Mouse (Mus musculus) embryonic stem cell, embryonic (primary cell): ENCODE results near the gene Gck.

ENCODE experiments used
- CTCF ChIA-PET, 4 experiments: fragments of 300-600 bp in 2 of 4; fragments of 350-600 bp in 2 of 4; sonication (Branson Sonifier 250); formaldehyde crosslinking; loops; one replicate each; lab custom pipeline; 2022; ENCODE audit warnings: inconsistent platforms in 2 of 4; lab: Charles Lee
- POLR2A ChIA-PET, 4 experiments: fragments of 300-600 bp in 2 of 4; fragments of 350-600 bp in 2 of 4; sonication (Branson Sonifier 250); formaldehyde crosslinking; loops; one replicate each; lab custom pipeline; 2022; ENCODE audit warnings: antibody characterized with exemption in 4 of 4, inconsistent platforms in 1 of 4; lab: Charles Lee

Gck gene

GRCm38 (mm10) chr11:5931947-5932346, 17.9 kb downstream of the Gck start:
- POLR2A ChIA-PET, result interaction anchor here in 1 of 4 experiments (0.6 to 1.0 kb wide), 2 partner anchors 10 to 41 kb away, joined by 3 read pairs; no protein-coding TSS in a partner anchor

GRCm38 (mm10) chr11:5930578-5930977, 19.3 kb downstream of the Gck start:
- ChIA-PET CTCF (no interaction called here), POLR2A (no interaction called here)

More at GRCm38 (mm10) chr11:5931947-5932346, 17.9 kb downstream of the Gck start:
- CTCF ChIA-PET, result interaction anchor here in 2 of 4 experiments (0.9 to 1.5 kb wide), 6 partner anchors 10 to 776 kb away, joined by 3 to 5 read pairs (median 4); partner anchors contain the start of gene Ykt6 (in 1 of the 2)

GRCm38 (mm10) chr11:5926696-5927220, 23.1 kb downstream of the Gck start:
- POLR2A ChIA-PET, result interaction anchor here in 1 of 4 experiments (0.7 kb wide), 1 partner anchor 36 kb away, joined by 4 read pairs; no protein-coding TSS in a partner anchor
- CTCF ChIA-PET, result no interaction called here

- POLR2A ChIA-PET, result interaction anchor here in 2 of 4 experiments (0.7 to 1.3 kb wide), 3 partner anchors 18 to 56 kb away, joined by 3 to 5 read pairs (median 3); partner anchors contain the start of gene Gck (in 1 of the 2)
- CTCF ChIA-PET, result no interaction called here
Observed at GRCm38 (mm10) chr11:5924699-5925098, 25.2 kb downstream of the Gck start.

GRCm38 (mm10) chr11:5920323-5920960, 29.4 kb downstream of the Gck start:
- CTCF ChIA-PET, result interaction anchor here in 2 of 4 experiments (1.4 to 1.7 kb wide), 2 partner anchors 34 kb away, joined by 4 read pairs; no protein-coding TSS in a partner anchor
- POLR2A ChIA-PET, result interaction anchor here in 2 of 4 experiments (0.6 to 1.5 kb wide), 4 partner anchors 11 to 353 kb away, joined by 3 to 4 read pairs (median 3); no protein-coding TSS in a partner anchor

DNA sequence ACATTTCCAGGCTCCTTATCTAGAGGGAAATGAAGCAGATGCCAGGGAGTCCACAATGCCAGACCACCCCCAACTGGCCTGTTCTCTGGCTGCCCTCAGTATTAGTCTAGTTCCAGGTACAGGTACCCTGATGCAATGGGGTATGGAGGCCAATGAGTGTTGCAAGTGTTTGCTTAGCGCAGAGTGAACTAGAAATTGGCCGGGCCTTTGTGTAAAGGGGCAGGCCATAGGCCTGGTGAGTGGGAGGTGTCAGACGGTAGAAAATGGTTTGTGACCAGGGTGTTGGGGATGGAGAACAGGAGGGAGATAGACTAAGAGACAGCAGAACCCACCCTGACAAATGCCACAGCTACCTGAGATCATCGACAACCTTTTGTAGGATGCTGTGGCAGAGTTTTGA, 30.3 kb downstream of the Gck start:
- ChIA-PET CTCF (interaction anchor here in 2 of 4 experiments (1.4 to 1.7 kb wide), 2 partner anchors 33 kb away, joined by 4 read pairs; no protein-coding TSS in a partner anchor), POLR2A (interaction anchor here in 1 of 4 experiments (0.5 kb wide), 1 partner anchor 81 kb away, joined by 5 read pairs; no protein-coding TSS in a partner anchor)

GRCm38 (mm10) chr11:5918111-5918510, 31.8 kb downstream of the Gck start:
- ChIA-PET CTCF (interaction anchor here in 1 of 4 experiments (0.5 to 0.8 kb wide), 2 partner anchors 26 to 32 kb away, joined by 3 read pairs; no protein-coding TSS in a partner anchor), POLR2A (interaction anchor here in 1 of 4 experiments (1.2 to 1.6 kb wide), 2 partner anchors 25 to 78 kb away, joined by 5 read pairs; no protein-coding TSS in a partner anchor)

DNA sequence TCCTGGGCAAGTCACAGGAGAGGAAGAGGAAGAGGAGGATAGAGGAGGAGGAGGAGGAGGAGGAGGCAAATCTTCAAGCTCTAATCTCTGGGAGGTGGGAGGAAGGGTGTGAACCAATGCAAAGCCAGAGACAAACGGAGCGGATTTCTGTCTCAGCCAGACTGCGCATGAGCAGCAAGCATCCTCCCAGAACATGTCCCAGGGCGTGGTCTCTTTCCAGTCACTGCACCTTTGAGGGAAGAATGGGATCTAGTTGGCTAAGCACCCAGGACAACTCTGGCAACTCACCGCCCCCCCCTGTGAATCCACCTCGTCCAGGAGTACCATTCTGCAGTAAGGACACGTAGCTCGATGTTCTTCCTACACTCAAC, 33.7 kb downstream of the Gck start:
- POLR2A ChIA-PET, result interaction anchor here in 3 of 4 experiments (0.7 to 1.6 kb wide), 5 partner anchors 9 to 338 kb away, joined by 3 to 4 read pairs (median 3); no protein-coding TSS in a partner anchor
- CTCF ChIA-PET, result interaction anchor here in 3 of 4 experiments (0.6 to 2.4 kb wide), 7 partner anchors 10 to 442 kb away, joined by 3 to 12 read pairs (median 3); no protein-coding TSS in a partner anchor

DNA sequence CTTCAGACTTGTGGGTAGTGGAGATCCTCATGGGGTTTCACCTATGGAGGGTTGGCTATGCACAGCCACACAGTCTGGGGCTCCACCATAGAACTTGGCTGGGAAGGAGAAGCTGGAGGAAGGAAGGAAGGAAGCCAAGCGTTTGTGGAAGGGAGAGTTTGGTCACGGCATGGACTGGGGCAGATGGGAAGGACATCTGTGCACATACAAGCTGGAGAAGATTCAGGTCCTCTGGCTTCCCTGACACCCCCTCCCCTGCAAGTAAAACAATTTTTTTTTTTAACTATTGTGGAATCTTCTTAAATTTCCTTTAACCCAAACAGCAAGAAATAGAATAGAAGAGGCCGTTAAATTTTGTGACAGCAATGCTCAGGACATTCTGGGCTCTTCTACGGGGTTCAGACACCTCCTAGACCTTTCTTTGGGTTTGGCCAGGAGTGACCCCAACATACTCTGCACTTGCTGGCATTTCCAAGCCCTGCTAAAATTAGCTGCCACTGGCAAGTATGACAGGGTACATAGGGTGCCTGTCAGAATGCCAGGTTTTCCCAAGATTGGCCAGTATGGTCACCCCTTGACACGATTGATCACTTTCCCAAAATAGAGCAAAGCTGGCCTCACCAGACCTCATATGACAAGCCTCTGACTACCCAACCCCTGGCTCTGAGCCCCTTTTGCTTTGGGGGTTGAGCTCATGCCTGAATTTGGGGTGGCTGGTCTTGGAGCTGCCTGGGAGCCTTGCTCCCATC, 34.3 kb downstream of the Gck start:
- CTCF ChIA-PET, result interaction anchor here (0.6 to 2.4 kb wide), 9 partner anchors 9 to 1053 kb away, joined by 3 to 14 read pairs (median 5); no protein-coding TSS in a partner anchor
- POLR2A ChIA-PET, result interaction anchor here in 3 of 4 experiments (0.7 to 1.6 kb wide), 5 partner anchors 13 to 338 kb away, joined by 3 to 4 read pairs (median 3); no protein-coding TSS in a partner anchor

DNA sequence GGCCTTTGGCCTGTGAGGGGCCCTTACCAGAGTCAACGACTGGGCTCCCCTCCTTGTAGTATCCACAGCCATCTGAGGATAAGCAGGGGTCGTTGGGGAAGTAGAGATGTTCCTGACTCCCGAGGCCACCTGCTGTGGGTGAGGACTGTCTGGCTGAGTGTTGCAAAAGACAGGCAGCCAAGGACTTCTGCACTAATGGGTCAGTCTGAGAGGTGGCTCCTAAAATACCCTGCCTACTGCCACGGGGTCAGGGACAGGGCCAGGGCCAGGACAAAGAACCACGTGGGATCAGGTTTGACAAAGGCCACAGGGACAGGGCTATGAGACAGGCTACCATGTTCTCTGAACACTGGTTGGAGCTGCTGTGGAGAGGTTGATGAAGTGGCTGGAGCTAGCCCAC, 34.9 kb downstream of the Gck start:
- ChIA-PET CTCF (interaction anchor here in 3 of 4 experiments (0.6 to 2.4 kb wide), 4 partner anchors 29 to 1053 kb away, joined by 4 to 14 read pairs (median 8); no protein-coding TSS in a partner anchor), POLR2A (interaction anchor here in 2 of 4 experiments (0.8 to 1.1 kb wide), 2 partner anchors 12 to 35 kb away, joined by 3 read pairs; no protein-coding TSS in a partner anchor)

DNA sequence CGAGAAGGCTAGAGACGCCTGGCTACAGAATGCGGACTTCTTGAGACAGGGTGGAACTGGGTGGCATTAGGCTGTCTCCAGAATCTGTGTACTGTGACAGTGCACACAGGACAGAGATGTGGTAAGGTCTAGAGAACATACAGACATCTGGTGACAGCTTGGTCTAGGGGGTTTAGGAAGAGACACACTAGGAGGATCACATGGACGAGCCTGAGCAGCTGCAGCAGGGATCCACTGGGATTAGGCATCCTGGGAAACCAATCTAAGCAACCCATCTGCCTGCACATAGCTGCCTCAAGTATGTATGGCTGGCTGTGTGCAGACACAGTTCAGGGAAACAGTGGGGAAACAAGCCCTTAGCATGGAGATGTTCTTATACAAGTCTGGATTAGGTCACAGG, 35.9 kb downstream of the Gck start:
- CTCF ChIA-PET, result interaction anchor here (0.6 to 2.5 kb wide), 10 partner anchors 16 to 111 kb away, joined by 3 to 15 read pairs (median 8); no protein-coding TSS in a partner anchor

DNA sequence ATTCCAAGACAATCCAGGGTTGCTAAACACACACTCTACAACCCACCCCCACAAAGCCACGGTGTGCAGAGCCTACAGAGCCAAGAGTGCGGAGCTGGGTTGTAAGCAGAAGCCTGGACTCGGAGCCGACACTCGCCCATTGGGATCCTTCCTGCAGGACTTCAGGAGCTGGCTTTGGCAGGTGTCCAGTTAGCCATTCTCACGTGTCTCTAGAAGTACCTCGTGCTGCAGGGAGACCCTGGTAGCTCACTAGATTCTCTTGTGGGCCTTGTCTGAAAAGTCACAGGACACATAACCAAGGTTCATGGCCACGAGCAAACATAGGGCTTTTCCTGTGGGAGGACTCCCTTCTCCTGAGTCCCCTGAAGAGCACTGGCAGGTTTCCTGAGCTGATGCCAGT, 36.6 kb downstream of the Gck start:
- ChIA-PET CTCF (interaction anchor here (0.6 to 2.5 kb wide), 24 partner anchors 10 to 275 kb away, joined by 3 to 15 read pairs (median 3); no protein-coding TSS in a partner anchor), POLR2A (interaction anchor here in 2 of 4 experiments (0.5 to 1.6 kb wide), 4 partner anchors 14 to 436 kb away, joined by 3 to 4 read pairs (median 4); no protein-coding TSS in a partner anchor)

More for the DNA sequence above, 35.9 kb downstream of the Gck start:
- POLR2A ChIA-PET, result interaction anchor here in 2 of 4 experiments (0.6 to 1.6 kb wide), 2 partner anchors 16 to 19 kb away, joined by 4 read pairs; no protein-coding TSS in a partner anchor

GRCm38 (mm10) chr11:5912635-5913034, 37.2 kb downstream of the Gck start:
- ChIA-PET CTCF (interaction anchor here (0.6 to 2.5 kb wide), 25 partner anchors 10 to 275 kb away, joined by 3 to 15 read pairs (median 3); no protein-coding TSS in a partner anchor), POLR2A (interaction anchor here in 2 of 4 experiments (0.5 to 1.6 kb wide), 3 partner anchors 13 to 435 kb away, joined by 3 to 4 read pairs (median 3); no protein-coding TSS in a partner anchor)

- ChIA-PET POLR2A (interaction anchor here in 2 of 4 experiments (1.0 to 1.1 kb wide), 2 partner anchors 11 kb away, joined by 3 to 4 read pairs; no protein-coding TSS in a partner anchor), CTCF (interaction anchor here in 2 of 4 experiments (0.6 to 3.6 kb wide), 5 partner anchors 22 to 720 kb away, joined by 3 to 14 read pairs (median 11); no protein-coding TSS in a partner anchor)
Observed at GRCm38 (mm10) chr11:5908642-5909041, 41.2 kb downstream of the Gck start.

- CTCF ChIA-PET, result interaction anchor here (0.5 to 3.6 kb wide), 10 partner anchors 10 to 991 kb away, joined by 3 to 14 read pairs (median 4); partner anchors contain the start of genes Gck (in 1 of the 4) and Myl7 (in 1 of the 4)
- POLR2A ChIA-PET, result interaction anchor here in 3 of 4 experiments (0.6 to 2.4 kb wide), 10 partner anchors 10 to 735 kb away, joined by 3 to 16 read pairs (median 3); partner anchors contain the start of gene Myl7 (in 1 of the 3)
Observed at GRCm38 (mm10) chr11:5907096-5907495, 42.8 kb downstream of the Gck start.

GRCm38 (mm10) chr11:5905778-5906518, 43.9 kb downstream of the Gck start:
- POLR2A ChIA-PET, result interaction anchor here in 3 of 4 experiments (0.6 to 2.4 kb wide), 10 partner anchors 9 to 733 kb away, joined by 3 to 16 read pairs (median 3); partner anchors contain the start of genes Ddx56 (in 1 of the 3) and Myl7 (in 1 of the 3)
- CTCF ChIA-PET, result interaction anchor here (0.5 to 3.6 kb wide), 9 partner anchors 8 to 615 kb away, joined by 3 to 14 read pairs (median 5); partner anchors contain the start of gene Myl7 (in 1 of the 4)
